Mouse (Mus musculus) CH12.LX (cell line): ENCODE data around the gene Chpt1. TPM values are rescaled to one million over a fixed set of nuclear protein-coding genes. Genes with fewer than 3 reads are reported as not detected.

Source experiments
- DNase-seq: peaks from one replicate; pipeline ENCODE4 v3.0.0-alpha.2; 2013; ENCODE audit errors: extremely low read depth
- H3K27ac ChIP-seq: 2 replicates; pipeline ENCODE4 v1.5.1; 2012; ENCODE audit warnings: low read depth, mild to moderate bottlenecking, control low read depth, moderate library complexity; ENCODE audit not compliant: insufficient read depth
- H3K27me3 ChIP-seq: replicated peaks from 2 replicates; pipeline ENCODE3; 2012; ENCODE audit warnings: inconsistent platforms
- H3K36me3 ChIP-seq, 2 experiments: replicated peaks in 1 of 2; 2 replicates each; pipeline versions ENCODE3 to v1.6.1; 2012; ENCODE audit warnings: inconsistent platforms in 1 of 2, low read length in 1 of 2, mild to moderate bottlenecking in 1 of 2, mixed read lengths in 1 of 2, moderate library complexity in 1 of 2; ENCODE audit not compliant: control insufficient read depth in 1 of 2, insufficient read depth in 1 of 2
- H3K4me1 ChIP-seq, 2 experiments: 2 replicates each; pipeline ENCODE4 v1.6.1; 2012; ENCODE audit warnings: inconsistent platforms in 1 of 2, moderate library complexity in 1 of 2; ENCODE audit not compliant: insufficient read depth in 2 of 2, control insufficient read depth in 1 of 2
- H3K4me2 ChIP-seq: 2 replicates; pipeline ENCODE4 v1.6.1; 2012; ENCODE audit warnings: low read depth, mild to moderate bottlenecking, control low read depth; ENCODE audit not compliant: poor library complexity, insufficient read depth, severe bottlenecking
- H3K4me3 ChIP-seq, 3 experiments: fragments of 150-350 bp in 1 of 3; sonication (generic) in 1 of 3; replicated peaks in 1 of 3; 2 replicates each; pipeline versions ENCODE3 to v1.5.1; 2011 to 2012; ENCODE audit warnings: low read depth in 2 of 3, low read length in 2 of 3, mild to moderate bottlenecking in 2 of 3, moderate library complexity in 2 of 3, control low read depth in 1 of 3, improper control_type of control experiment in 1 of 3, inconsistent platforms in 1 of 3, mixed read lengths in 1 of 3; ENCODE audit not compliant: poor library complexity in 1 of 3
- H3K79me2 ChIP-seq: replicated peaks from 2 replicates; pipeline ENCODE4 v1.6.1; 2012; ENCODE audit warnings: mild to moderate bottlenecking, moderate library complexity; ENCODE audit not compliant: control insufficient read depth, poor library complexity, insufficient read depth, severe bottlenecking; ENCODE audit errors: extremely low read depth
- H3K9ac ChIP-seq: 2 replicates; pipeline ENCODE4 v1.6.1; 2012; ENCODE audit warnings: low read depth, mild to moderate bottlenecking, control low read depth, moderate library complexity; ENCODE audit not compliant: insufficient read depth
- H3K9me3 ChIP-seq: replicated peaks from 2 replicates; pipeline ENCODE3; 2012; ENCODE audit warnings: low read length, inconsistent platforms, mixed read lengths
- BHLHE40 ChIP-seq: IDR thresholded peaks from 2 replicates; pipeline ENCODE4 v1.6.1; 2011; ENCODE audit warnings: mild to moderate bottlenecking, low read depth, low read length, improper control_type of control experiment
- CHD1 ChIP-seq: IDR thresholded peaks from 2 replicates; pipeline ENCODE4 v1.6.1; 2012; ENCODE audit warnings: low read depth, low read length, improper control_type of control experiment, inconsistent platforms
- CHD2 ChIP-seq: IDR thresholded peaks from 2 replicates; pipeline ENCODE4 v1.6.1; 2011; ENCODE audit warnings: low read length, improper control_type of control experiment
- CTCF ChIP-seq, 2 experiments: IDR thresholded peaks in 1 of 2; conservative IDR thresholded peaks in 1 of 2; 2 replicates each; pipeline ENCODE4 v1.5.1; 2011 to 2012; ENCODE audit warnings: low read depth in 2 of 2, low read length in 2 of 2, improper control_type of control experiment in 1 of 2, inconsistent platforms in 1 of 2, mild to moderate bottlenecking in 1 of 2, moderate library complexity in 1 of 2
- E2F4 ChIP-seq: IDR thresholded peaks from 2 replicates; pipeline ENCODE4 v1.6.1; 2011; ENCODE audit warnings: low read depth, low read length, improper control_type of control experiment; ENCODE audit not compliant: insufficient replicate concordance
- ELF1 ChIP-seq: IDR thresholded peaks from 2 replicates; pipeline ENCODE4 v1.6.1; 2014; ENCODE audit warnings: low read depth, mild to moderate bottlenecking, inconsistent platforms, low read length, improper control_type of control experiment
- ETS1 ChIP-seq: conservative IDR thresholded peaks from 2 replicates; pipeline ENCODE4 v1.6.1; 2012; ENCODE audit warnings: low read depth, mild to moderate bottlenecking, inconsistent platforms, low read length, improper control_type of control experiment, moderate library complexity
- GABPA ChIP-seq: IDR thresholded peaks from 2 replicates; pipeline ENCODE4 v1.6.1; 2012; ENCODE audit warnings: low read depth, low read length, improper control_type of control experiment, inconsistent platforms; ENCODE audit not compliant: insufficient replicate concordance
- IRF4 ChIP-seq: IDR thresholded peaks from 2 replicates; pipeline ENCODE4 v1.6.1; 2014; ENCODE audit warnings: low read depth, mild to moderate bottlenecking, inconsistent platforms, low read length, improper control_type of control experiment
- JUN ChIP-seq: IDR thresholded peaks from 2 replicates; pipeline ENCODE4 v1.6.1; 2011; ENCODE audit warnings: low read depth, mild to moderate bottlenecking, low read length, improper control_type of control experiment, moderate library complexity; ENCODE audit not compliant: insufficient read depth
- MAFK ChIP-seq: IDR thresholded peaks from 2 replicates; pipeline ENCODE4 v1.6.1; 2011; ENCODE audit warnings: low read length, improper control_type of control experiment; ENCODE audit not compliant: insufficient replicate concordance
- MAX ChIP-seq: IDR thresholded peaks from 2 replicates; pipeline ENCODE4 v1.6.1; 2011; ENCODE audit warnings: low read length, improper control_type of control experiment
- MAZ ChIP-seq: IDR thresholded peaks from 2 replicates; pipeline ENCODE4 v1.6.1; 2012; ENCODE audit warnings: low read depth, mild to moderate bottlenecking, inconsistent platforms, low read length, improper control_type of control experiment, moderate library complexity
- MEF2A ChIP-seq: IDR thresholded peaks from 2 replicates; pipeline ENCODE4 v1.6.1; 2014; ENCODE audit warnings: low read depth, mild to moderate bottlenecking, inconsistent platforms, low read length, improper control_type of control experiment, borderline replicate concordance
- MXI1 ChIP-seq: IDR thresholded peaks from 2 replicates; pipeline ENCODE4 v1.6.1; 2011; ENCODE audit warnings: mild to moderate bottlenecking, low read depth, low read length, improper control_type of control experiment
- MYC ChIP-seq: IDR thresholded peaks from 2 replicates; pipeline ENCODE4 v1.6.1; 2011; ENCODE audit warnings: low read depth, mild to moderate bottlenecking, improper control_type of control experiment, low read length
- NELFE ChIP-seq: IDR thresholded peaks from 2 replicates; pipeline ENCODE4 v1.6.1; 2011; ENCODE audit warnings: low read depth, low read length, improper control_type of control experiment
- NRF1 ChIP-seq: IDR thresholded peaks from 2 replicates; pipeline ENCODE4 v1.6.1; 2014; ENCODE audit warnings: low read depth, mild to moderate bottlenecking, inconsistent platforms, low read length, improper control_type of control experiment, moderate library complexity
- PAX5 ChIP-seq: IDR thresholded peaks from 2 replicates; pipeline ENCODE4 v1.6.1; 2012; ENCODE audit warnings: low read length, inconsistent platforms, mixed read lengths
- POLR2A ChIP-seq: IDR thresholded peaks from 2 replicates; pipeline ENCODE4 v1.6.1; 2011; ENCODE audit warnings: low read depth, mild to moderate bottlenecking, improper control_type of control experiment, low read length
- POLR2AphosphoS2 ChIP-seq: IDR thresholded peaks from 2 replicates; pipeline ENCODE4 v1.6.1; 2011; ENCODE audit warnings: low read depth, low read length, improper control_type of control experiment
- RAD21 ChIP-seq: IDR thresholded peaks from 2 replicates; pipeline ENCODE4 v1.6.1; 2011; ENCODE audit warnings: low read depth, mild to moderate bottlenecking, low read length, improper control_type of control experiment, moderate library complexity
- RCOR1 ChIP-seq: conservative IDR thresholded peaks from 2 replicates; pipeline ENCODE4 v1.6.1; 2012; ENCODE audit warnings: low read depth, mild to moderate bottlenecking, inconsistent platforms, low read length, improper control_type of control experiment
- SIN3A ChIP-seq: IDR thresholded peaks from 2 replicates; pipeline ENCODE4 v1.6.1; 2012; ENCODE audit warnings: low read length, improper control_type of control experiment, inconsistent platforms
- SMC3 ChIP-seq: IDR thresholded peaks from 2 replicates; pipeline ENCODE4 v1.6.1; 2011; ENCODE audit warnings: low read depth, low read length, improper control_type of control experiment
- TBP ChIP-seq: conservative IDR thresholded peaks from 2 replicates; pipeline ENCODE4 v1.6.1; 2011; ENCODE audit warnings: low read depth, low read length, improper control_type of control experiment
- USF1 ChIP-seq: IDR thresholded peaks from 2 replicates; pipeline ENCODE4 v1.6.1; 2014; ENCODE audit warnings: low read depth, mild to moderate bottlenecking, inconsistent platforms, low read length, improper control_type of control experiment
- USF2 ChIP-seq: conservative IDR thresholded peaks from 2 replicates; pipeline ENCODE4 v1.6.1; 2011; ENCODE audit warnings: low read depth, low read length, improper control_type of control experiment
- ZMIZ1 ChIP-seq: IDR thresholded peaks from 2 replicates; pipeline ENCODE4 v1.6.1; 2012; ENCODE audit warnings: low read depth, mild to moderate bottlenecking, inconsistent platforms, low read length, improper control_type of control experiment
- ZNF384 ChIP-seq: IDR thresholded peaks from 2 replicates; pipeline ENCODE4 v1.6.1; 2012; ENCODE audit warnings: low read depth, low read length, improper control_type of control experiment, inconsistent platforms
- dilution Hi-C: fragments of 300-500 bp; cut with MboI; formaldehyde crosslinking; loops from 2 replicates; pipeline ENCODE4 v1.14.3; 2020; ENCODE audit warnings: low sequenced_read_pairs; ENCODE audit not compliant: extremely low pct_unique_long_range_greater_than_20kb, extremely low pct_ligation_motif_present
- in situ Hi-C: fragments of 300-500 bp; cut with MboI; formaldehyde crosslinking; loops from 3 replicates; pipeline ENCODE4 v1.14.3; 2019; ENCODE audit warnings: low sequenced_read_pairs, low pct_ligation_motif_present, low pct_unique_long_range_greater_than_20kb, mixed read lengths
- polyA plus RNA-seq: library from polyadenylated mRNA; unstranded; fragments of >175 nt; gene quantifications from 2 replicates; pipeline ENCODE4 v1.2.1, GENCODE M21; 2012; ENCODE audit warnings: low read depth; ENCODE audit not compliant: insufficient read length
- total RNA-seq, 2 experiments: library from RNA; depleted of rRNA; stranded (reverse); fragments of 300-350 nt in 1 of 2; fragments of >200 nt in 1 of 2; gene quantifications; 2 replicates each; pipeline ENCODE4 v1.2.3; 2012 to 2014

Chpt1 gene
- total and polyA plus RNA-seq, 3 experiments, result 8.1 to 10.1 (median 8.1) TPM

- no peak for TF ChIP-seq CHD1
- TF ChIP-seq IRF4, result no peak
- TF ChIP-seq E2F4, result 0 out of 2 replicates have a peak, but pooled peaks have one; percentile 20
- TF ChIP-seq BHLHE40, result peak; percentile 46
- 0 out of 2 replicates have a peak, but pooled peaks have one; percentile 68 for TF ChIP-seq ZMIZ1
- TF ChIP-seq MXI1, result peak; percentile 76; the same call in 1 of the 2 replicates
Measured at GRCm38 (mm10) chr10:88420141-88420541, 83.7 kb downstream of the Chpt1 start (continued).

- H3K36me3 ChIP-seq, result peaks cover 23 to 52% of the 10 kb centered on the region in 2 experiments
- H3K27me3 ChIP-seq, result no peaks in the 10 kb centered on the region
- TF ChIP-seq ELF1 (no peak), NELFE (no peak), RAD21 (no peak), CHD2 (no peak), MEF2A (no peak), MAFK (no peak), MXI1 (no peak), USF2 (no peak), MYC (no peak), USF1 (no peak), E2F4 (no peak), RCOR1 (no peak), JUN (no peak), SMC3 (no peak)
- no peak overlapping the region for H3K27ac ChIP-seq
- H3K79me2 ChIP-seq, result no peaks in the 10 kb centered on the region
- peak; percentile 62 for DNase-seq
- peaks cover 24 to 64% of the 10 kb centered on the region in 2 experiments; a peak in 3 of 4 replicates for H3K4me1 ChIP-seq
- no peak overlapping the region for H3K9ac ChIP-seq
- H3K4me2 ChIP-seq, result no peak overlapping the region
- in situ Hi-C loops, result no loop called here
- H3K9me3 ChIP-seq, result no peaks in the 10 kb centered on the region
- no peak overlapping the region for H3K4me3 ChIP-seq
- dilution Hi-C loops, result no loop called here
Measured at GRCm38 (mm10) chr10:88417686-88418085, 86.2 kb downstream of the Chpt1 start.

GRCm38 (mm10) chr10:88412290-88412995, 91.4 kb downstream of the Chpt1 start:
- H3K4me1 ChIP-seq, result peaks cover 12 to 46% of the 10 kb centered on the region in 2 experiments
- no peak for DNase-seq
- no peaks in the 10 kb centered on the region for H3K27me3 ChIP-seq
- in situ Hi-C loops (no loop called here), dilution Hi-C loops (no loop called here)
- no peak for TF ChIP-seq MAX
- TF ChIP-seq GABPA, result no peak
- TF ChIP-seq ETS1, result no peak
- TF ChIP-seq USF2, result no peak
- TF ChIP-seq IRF4, result no peak
- TF ChIP-seq POLR2AphosphoS2, result no peak
- no peak for TF ChIP-seq POLR2A
- no peak for TF ChIP-seq NRF1
- TF ChIP-seq CHD1, result no peak
- no peak for TF ChIP-seq RAD21
- TF ChIP-seq CTCF (conservative IDR thresholded peaks at IDR 0.05 in 1 of 2, IDR thresholded peaks at IDR 0.05 in 1 of 2; ENCODE audit: low read depth in 2 of 2, low read length in 2 of 2), result no peak
- no peak for TF ChIP-seq PAX5
- no peak for TF ChIP-seq BHLHE40
- no peak for TF ChIP-seq ZNF384
- no peak for TF ChIP-seq SIN3A
- TF ChIP-seq RCOR1, result no peak
- TF ChIP-seq MAFK, result no peak
- TF ChIP-seq MAZ, result no peak
- no peak for TF ChIP-seq SMC3
- no peak for TF ChIP-seq TBP
- no peaks in the 10 kb centered on the region for H3K9me3 ChIP-seq
- H3K36me3 ChIP-seq, result peaks cover 16 to 50% of the 10 kb centered on the region in 2 experiments
- H3K27ac ChIP-seq, result no peak overlapping the region
- H3K4me3 ChIP-seq, result no peak overlapping the region
- H3K4me2 ChIP-seq, result no peak overlapping the region
- no peak overlapping the region for H3K9ac ChIP-seq
- peaks cover 8% of the 10 kb centered on the region; the same call in 1 of the 2 replicates for H3K79me2 ChIP-seq
